Mouse (Mus musculus): Measurements from ENCODE around the gene Gm1123.

- no peak for TF ChIP-seq CTCF (IDR thresholded peaks at IDR 0.05; ENCODE audit: extremely low read depth, insufficient read length, insufficient replicate concordance, low read depth, low read length)
- TF ChIP-seq POLR2A (IDR thresholded peaks at IDR 0.05; ENCODE audit: low read depth, low read length): no peak
Measured at GRCm38 (mm10) chr9:99021751-99022150, 13.8 kb downstream of the Gm1123 start.
